Mouse (Mus musculus) CH12.LX (cell line): ENCODE results near the gene Shld2. TPM values are rescaled to one million over a fixed set of nuclear protein-coding genes. Genes with fewer than 3 reads are reported as not detected.

Experiments
- DNase-seq: peaks from one replicate; pipeline ENCODE4 v3.0.0-alpha.2; 2013; ENCODE audit errors: extremely low read depth
- H3K27ac ChIP-seq: 2 replicates; pipeline ENCODE4 v1.5.1; 2012; ENCODE audit warnings: low read depth, mild to moderate bottlenecking, control low read depth, moderate library complexity; ENCODE audit not compliant: insufficient read depth
- H3K27me3 ChIP-seq: replicated peaks from 2 replicates; pipeline ENCODE3; 2012; ENCODE audit warnings: inconsistent platforms
- H3K36me3 ChIP-seq, 2 experiments: replicated peaks in 1 of 2; 2 replicates each; pipeline versions ENCODE3 to v1.6.1; 2012; ENCODE audit warnings: inconsistent platforms in 1 of 2, low read length in 1 of 2, mild to moderate bottlenecking in 1 of 2, mixed read lengths in 1 of 2, moderate library complexity in 1 of 2; ENCODE audit not compliant: control insufficient read depth in 1 of 2, insufficient read depth in 1 of 2
- H3K4me1 ChIP-seq, 2 experiments: 2 replicates each; pipeline ENCODE4 v1.6.1; 2012; ENCODE audit warnings: inconsistent platforms in 1 of 2, moderate library complexity in 1 of 2; ENCODE audit not compliant: insufficient read depth in 2 of 2, control insufficient read depth in 1 of 2
- H3K4me2 ChIP-seq: 2 replicates; pipeline ENCODE4 v1.6.1; 2012; ENCODE audit warnings: low read depth, mild to moderate bottlenecking, control low read depth; ENCODE audit not compliant: poor library complexity, insufficient read depth, severe bottlenecking
- H3K4me3 ChIP-seq, 3 experiments: fragments of 150-350 bp in 1 of 3; sonication (generic) in 1 of 3; replicated peaks in 1 of 3; 2 replicates each; pipeline versions ENCODE3 to v1.5.1; 2011 to 2012; ENCODE audit warnings: low read depth in 2 of 3, low read length in 2 of 3, mild to moderate bottlenecking in 2 of 3, moderate library complexity in 2 of 3, control low read depth in 1 of 3, improper control_type of control experiment in 1 of 3, inconsistent platforms in 1 of 3, mixed read lengths in 1 of 3; ENCODE audit not compliant: poor library complexity in 1 of 3
- H3K79me2 ChIP-seq: replicated peaks from 2 replicates; pipeline ENCODE4 v1.6.1; 2012; ENCODE audit warnings: mild to moderate bottlenecking, moderate library complexity; ENCODE audit not compliant: control insufficient read depth, poor library complexity, insufficient read depth, severe bottlenecking; ENCODE audit errors: extremely low read depth
- H3K9ac ChIP-seq: 2 replicates; pipeline ENCODE4 v1.6.1; 2012; ENCODE audit warnings: low read depth, mild to moderate bottlenecking, control low read depth, moderate library complexity; ENCODE audit not compliant: insufficient read depth
- H3K9me3 ChIP-seq: replicated peaks from 2 replicates; pipeline ENCODE3; 2012; ENCODE audit warnings: low read length, inconsistent platforms, mixed read lengths
- CHD2 ChIP-seq: IDR thresholded peaks from 2 replicates; pipeline ENCODE4 v1.6.1; 2011; ENCODE audit warnings: low read length, improper control_type of control experiment
- CTCF ChIP-seq, 2 experiments: IDR thresholded peaks in 1 of 2; conservative IDR thresholded peaks in 1 of 2; 2 replicates each; pipeline ENCODE4 v1.5.1; 2011 to 2012; ENCODE audit warnings: low read depth in 2 of 2, low read length in 2 of 2, improper control_type of control experiment in 1 of 2, inconsistent platforms in 1 of 2, mild to moderate bottlenecking in 1 of 2, moderate library complexity in 1 of 2
- ELF1 ChIP-seq: IDR thresholded peaks from 2 replicates; pipeline ENCODE4 v1.6.1; 2014; ENCODE audit warnings: low read depth, mild to moderate bottlenecking, inconsistent platforms, low read length, improper control_type of control experiment
- EP300 ChIP-seq: IDR thresholded peaks from 2 replicates; pipeline ENCODE4 v1.6.1; 2011; ENCODE audit warnings: low read length, improper control_type of control experiment
- ETS1 ChIP-seq: conservative IDR thresholded peaks from 2 replicates; pipeline ENCODE4 v1.6.1; 2012; ENCODE audit warnings: low read depth, mild to moderate bottlenecking, inconsistent platforms, low read length, improper control_type of control experiment, moderate library complexity
- GABPA ChIP-seq: IDR thresholded peaks from 2 replicates; pipeline ENCODE4 v1.6.1; 2012; ENCODE audit warnings: low read depth, low read length, improper control_type of control experiment, inconsistent platforms; ENCODE audit not compliant: insufficient replicate concordance
- IRF4 ChIP-seq: IDR thresholded peaks from 2 replicates; pipeline ENCODE4 v1.6.1; 2014; ENCODE audit warnings: low read depth, mild to moderate bottlenecking, inconsistent platforms, low read length, improper control_type of control experiment
- JUND ChIP-seq: conservative IDR thresholded peaks from 2 replicates; pipeline ENCODE4 v1.6.1; 2011; ENCODE audit warnings: low read depth, low read length, improper control_type of control experiment
- MAFK ChIP-seq: IDR thresholded peaks from 2 replicates; pipeline ENCODE4 v1.6.1; 2011; ENCODE audit warnings: low read length, improper control_type of control experiment; ENCODE audit not compliant: insufficient replicate concordance
- MAX ChIP-seq: IDR thresholded peaks from 2 replicates; pipeline ENCODE4 v1.6.1; 2011; ENCODE audit warnings: low read length, improper control_type of control experiment
- MAZ ChIP-seq: IDR thresholded peaks from 2 replicates; pipeline ENCODE4 v1.6.1; 2012; ENCODE audit warnings: low read depth, mild to moderate bottlenecking, inconsistent platforms, low read length, improper control_type of control experiment, moderate library complexity
- MXI1 ChIP-seq: IDR thresholded peaks from 2 replicates; pipeline ENCODE4 v1.6.1; 2011; ENCODE audit warnings: mild to moderate bottlenecking, low read depth, low read length, improper control_type of control experiment
- MYC ChIP-seq: IDR thresholded peaks from 2 replicates; pipeline ENCODE4 v1.6.1; 2011; ENCODE audit warnings: low read depth, mild to moderate bottlenecking, improper control_type of control experiment, low read length
- NELFE ChIP-seq: IDR thresholded peaks from 2 replicates; pipeline ENCODE4 v1.6.1; 2011; ENCODE audit warnings: low read depth, low read length, improper control_type of control experiment
- POLR2AphosphoS2 ChIP-seq: IDR thresholded peaks from 2 replicates; pipeline ENCODE4 v1.6.1; 2011; ENCODE audit warnings: low read depth, low read length, improper control_type of control experiment
- RCOR1 ChIP-seq: conservative IDR thresholded peaks from 2 replicates; pipeline ENCODE4 v1.6.1; 2012; ENCODE audit warnings: low read depth, mild to moderate bottlenecking, inconsistent platforms, low read length, improper control_type of control experiment
- SMC3 ChIP-seq: IDR thresholded peaks from 2 replicates; pipeline ENCODE4 v1.6.1; 2011; ENCODE audit warnings: low read depth, low read length, improper control_type of control experiment
- TCF12 ChIP-seq: IDR thresholded peaks from 2 replicates; pipeline ENCODE4 v1.6.1; 2014; ENCODE audit warnings: low read depth, mild to moderate bottlenecking, inconsistent platforms, low read length, improper control_type of control experiment
- UBTF ChIP-seq: IDR thresholded peaks from 2 replicates; pipeline ENCODE4 v1.6.1; 2012; ENCODE audit warnings: low read depth, mild to moderate bottlenecking, inconsistent platforms, low read length, improper control_type of control experiment, moderate library complexity
- USF2 ChIP-seq: conservative IDR thresholded peaks from 2 replicates; pipeline ENCODE4 v1.6.1; 2011; ENCODE audit warnings: low read depth, low read length, improper control_type of control experiment
- ZNF384 ChIP-seq: IDR thresholded peaks from 2 replicates; pipeline ENCODE4 v1.6.1; 2012; ENCODE audit warnings: low read depth, low read length, improper control_type of control experiment, inconsistent platforms
- dilution Hi-C: fragments of 300-500 bp; cut with MboI; formaldehyde crosslinking; loops from 2 replicates; pipeline ENCODE4 v1.14.3; 2020; ENCODE audit warnings: low sequenced_read_pairs; ENCODE audit not compliant: extremely low pct_unique_long_range_greater_than_20kb, extremely low pct_ligation_motif_present
- in situ Hi-C: fragments of 300-500 bp; cut with MboI; formaldehyde crosslinking; loops from 3 replicates; pipeline ENCODE4 v1.14.3; 2019; ENCODE audit warnings: low sequenced_read_pairs, low pct_ligation_motif_present, low pct_unique_long_range_greater_than_20kb, mixed read lengths
- polyA plus RNA-seq: library from polyadenylated mRNA; unstranded; fragments of >175 nt; gene quantifications from 2 replicates; pipeline ENCODE4 v1.2.1, GENCODE M21; 2012; ENCODE audit warnings: low read depth; ENCODE audit not compliant: insufficient read length
- total RNA-seq, 2 experiments: library from RNA; depleted of rRNA; stranded (reverse); fragments of 300-350 nt in 1 of 2; fragments of >200 nt in 1 of 2; gene quantifications; 2 replicates each; pipeline ENCODE4 v1.2.3; 2012 to 2014

Gene Shld2
- total and polyA plus RNA-seq, 3 experiments: 12.0 to 21.8 (median 13.9) TPM

DNA sequence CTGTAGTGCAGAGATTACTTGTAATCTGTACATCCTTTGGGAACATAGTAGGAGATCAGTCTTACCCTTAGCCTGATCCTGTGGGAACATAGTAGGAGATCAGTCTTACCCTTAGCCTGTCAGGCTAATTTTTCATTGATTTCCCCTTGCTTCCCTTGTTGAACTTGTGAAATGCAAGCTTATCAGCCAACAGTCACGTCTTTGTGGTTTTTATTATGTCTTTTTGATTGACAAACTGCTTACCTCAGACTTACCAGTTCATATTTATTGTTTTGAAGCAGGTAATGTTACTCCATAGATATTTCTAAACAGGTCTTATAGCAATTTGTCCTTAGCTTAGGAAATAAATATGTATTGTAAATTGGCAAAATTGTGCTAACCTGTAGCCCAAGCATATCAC lies 17.3 kb upstream of the Shld2 start:
- dilution Hi-C loops: no loop called here

GRCm38 (mm10) chr14:34326606-34327005 lies 16.3 kb upstream of the Shld2 start:
- Histone ChIP-seq H3K36me3 (peaks cover 44 to 80% of the 10 kb centered on the region in 2 experiments), H3K27me3 (no peaks in the 10 kb centered on the region), H3K9me3 (no peaks in the 10 kb centered on the region), H3K27ac (no peak overlapping the region), H3K4me2 (no peak overlapping the region), H3K9ac (no peak overlapping the region), H3K4me3 (no peak overlapping the region), H3K4me1 (peaks cover 0 to 12% of the 10 kb centered on the region in 2 experiments; a peak in 1 of 4 replicates), H3K79me2 (no peaks in the 10 kb centered on the region)
- dilution Hi-C loops: no loop called here
- DNase-seq: peak; percentile 35
- in situ Hi-C loops: no loop called here
- TF ChIP-seq NELFE (no peak), EP300 (peak; percentile 62; the same call in 1 of the 2 replicates), IRF4 (peak; percentile 55)

More for the DNA sequence above, 17.3 kb upstream of the Shld2 start:
- no peak overlapping the region for H3K4me3 ChIP-seq
- H3K4me1 ChIP-seq: peaks cover 0 to 12% of the 10 kb centered on the region in 2 experiments; a peak in 1 of 4 replicates
- TF ChIP-seq MAFK (no peak), ELF1 (no peak), RCOR1 (no peak), UBTF (no peak), TCF12 (no peak), JUND (no peak), POLR2AphosphoS2 (no peak), ETS1 (no peak), MXI1 (no peak), IRF4 (no peak), MAX (no peak)
- H3K4me2 ChIP-seq: no peak overlapping the region
- H3K27me3 ChIP-seq: no peaks in the 10 kb centered on the region
- DNase-seq: no peak
- in situ Hi-C loops: no loop called here
- H3K9ac ChIP-seq: no peak overlapping the region
- no peaks in the 10 kb centered on the region for H3K9me3 ChIP-seq
- no peaks in the 10 kb centered on the region for H3K79me2 ChIP-seq
- H3K36me3 ChIP-seq: peaks cover 45 to 86% of the 10 kb centered on the region in 2 experiments
- H3K27ac ChIP-seq: no peak overlapping the region

DNA sequence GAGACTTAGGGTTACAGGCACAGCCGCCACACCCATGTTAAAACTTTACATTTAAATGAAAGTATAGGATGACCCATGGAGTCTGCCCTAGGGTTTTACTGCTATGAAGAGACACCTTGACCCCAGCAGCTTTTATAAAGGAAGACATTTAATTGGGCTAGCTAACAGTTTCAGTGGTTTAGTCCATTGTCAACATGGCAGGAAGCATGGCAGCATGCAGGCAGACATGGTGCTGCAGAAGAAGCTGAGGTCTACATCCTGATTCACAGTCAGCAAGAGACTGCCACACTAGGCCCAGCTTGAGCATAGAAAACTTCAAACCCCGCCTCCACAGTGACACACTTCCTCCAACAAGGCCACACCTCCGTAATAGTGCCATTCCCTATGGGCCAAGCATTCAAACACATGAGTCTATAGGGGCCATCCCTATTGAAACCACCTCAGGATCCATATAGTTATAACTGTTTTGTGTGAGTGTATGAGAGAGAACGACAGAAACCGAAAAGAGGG lies 13.3 kb upstream of the Shld2 start:
- dilution Hi-C loops: no loop called here
- peaks cover 34 to 77% of the 10 kb centered on the region in 2 experiments for H3K36me3 ChIP-seq
- in situ Hi-C loops: no loop called here

More for the DNA sequence above, 13.3 kb upstream of the Shld2 start:
- H3K4me1 ChIP-seq: peaks cover 0 to 12% of the 10 kb centered on the region in 2 experiments; a peak in 1 of 4 replicates
- no peak overlapping the region for H3K9ac ChIP-seq
- H3K27me3 ChIP-seq: no peaks in the 10 kb centered on the region
- DNase-seq: no peak
- H3K79me2 ChIP-seq: no peaks in the 10 kb centered on the region; the same call in 1 of the 2 replicates
- TF ChIP-seq IRF4: no peak
- no peak for TF ChIP-seq JUND
- no peak for TF ChIP-seq MAZ
- TF ChIP-seq USF2: no peak
- no peak for TF ChIP-seq SMC3
- no peak for TF ChIP-seq MYC
- no peak for TF ChIP-seq RCOR1
- no peak for TF ChIP-seq MAX
- TF ChIP-seq ZNF384: no peak
- no peak for TF ChIP-seq MXI1
- no peak for TF ChIP-seq EP300
- no peak for TF ChIP-seq CHD2
- TF ChIP-seq NELFE: no peak
- TF ChIP-seq GABPA: no peak
- TF ChIP-seq CTCF (conservative IDR thresholded peaks at IDR 0.05 in 1 of 2, IDR thresholded peaks at IDR 0.05 in 1 of 2; ENCODE audit: low read depth in 2 of 2, low read length in 2 of 2): no peak
- H3K9me3 ChIP-seq: no peaks in the 10 kb centered on the region
- H3K4me2 ChIP-seq: no peak overlapping the region
- no peak overlapping the region for H3K27ac ChIP-seq
- H3K4me3 ChIP-seq: no peak overlapping the region
